ENCODE assay signal across 8 mouse cellular contexts in genomic region chr3:51739049-51739834, GRCm38 (mm10).
DNase-seq lines count a peak whose midpoint lies in the region; ATAC-seq and TF ChIP-seq lines count a peak whose summit lies in the region.

No protein-coding gene starts in this region.

- no peak for TF ChIP-seq EP300 in lung, postnatal 0 days (IDR thresholded peaks at IDR 0.05)
- no peak for TF ChIP-seq EP300 in stomach, postnatal 0 days (optimal IDR thresholded peaks at IDR 0.05)

- no peaks in the 10 kb centered on the region for H3K27me3 ChIP-seq in intestine, postnatal 0 days (replicated peaks; ENCODE audit: control insufficient read depth, insufficient read depth, low read length)
- no peaks in the 10 kb centered on the region for H3K27me3 ChIP-seq in lung, postnatal 0 days (replicated peaks; ENCODE audit: insufficient read depth, low read length)
- H3K27me3 ChIP-seq in stomach, postnatal 0 days (ENCODE audit: control insufficient read depth, insufficient read depth, low read length) = no peaks in the 10 kb centered on the region

- no peaks in the 10 kb centered on the region for H3K36me3 ChIP-seq in intestine, postnatal 0 days (ENCODE audit: control insufficient read depth, insufficient read depth)
- no peaks in the 10 kb centered on the region for H3K36me3 ChIP-seq in lung, postnatal 0 days (ENCODE audit: insufficient read depth, low read length)
- no peaks in the 10 kb centered on the region for H3K36me3 ChIP-seq in stomach, postnatal 0 days (ENCODE audit: control insufficient read depth, insufficient read depth, low read length)

- DNase-seq in spleen, postnatal 36 days (ENCODE audit: low spot score in 2 of 2) = peak; percentile 15 to 36
- DNase-seq in spleen, postnatal 14 days (ENCODE audit: low spot score in 2 of 2) = no peak
- peak; percentile 53 for DNase-seq in lung, postnatal 0 days (ENCODE audit: low spot score)
- no peak for DNase-seq in stomach, postnatal 0 days (ENCODE audit: low spot score)
- DNase-seq in layer of hippocampus, adult 8-10 months (ENCODE audit: low spot score in 2 of 2) = no peak
- no peak for DNase-seq in right cerebral cortex, adult 18-20 months

- no peaks in the 10 kb centered on the region for H3K4me1 ChIP-seq in intestine, postnatal 0 days (replicated peaks; ENCODE audit: control insufficient read depth, insufficient read depth, low read length)
- peaks cover 1% of the 10 kb centered on the region; the same call in 1 of the 2 replicates for H3K4me1 ChIP-seq in lung, postnatal 0 days (ENCODE audit: insufficient read depth, low read depth, low read length)
- no peaks in the 10 kb centered on the region for H3K4me1 ChIP-seq in stomach, postnatal 0 days (replicated peaks; ENCODE audit: control insufficient read depth, insufficient read depth)

- H3K9ac ChIP-seq in intestine, postnatal 0 days (ENCODE audit: low read depth, low read length) = no peak overlapping the region
- H3K9ac ChIP-seq in lung, postnatal 0 days (replicated peaks; ENCODE audit: low read depth) = no peak overlapping the region
- H3K9ac ChIP-seq in stomach, postnatal 0 days (ENCODE audit: low read length) = peak overlapping the region; percentile 31; the same call in 1 of the 2 replicates

- H3K4me3 ChIP-seq in intestine, postnatal 0 days (ENCODE audit: low read depth, low read length) = no peak overlapping the region
- no peak overlapping the region for H3K4me3 ChIP-seq in lung, postnatal 0 days (ENCODE audit: low read depth, low read length)
- H3K4me3 ChIP-seq in stomach, postnatal 0 days (ENCODE audit: low read depth, low read length) = no peak overlapping the region

- peak; percentile 72 for ATAC-seq in erythroblast, adult 5-6 weeks (replicated peaks; ENCODE audit: low FRiP score, poor library complexity, severe bottlenecking)
- ATAC-seq in intestine, postnatal 0 days = peak; percentile 71
- peak; percentile 62 for ATAC-seq in lung, postnatal 0 days
- peak; percentile 59 for ATAC-seq in stomach, postnatal 0 days (ENCODE audit: low FRiP score, low TSS enrichment)

- H3K27ac ChIP-seq in intestine, postnatal 0 days (ENCODE audit: low read depth, low read length) = no peak overlapping the region
- no peak overlapping the region for H3K27ac ChIP-seq in lung, postnatal 0 days (ENCODE audit: low read length)
- H3K27ac ChIP-seq in stomach, postnatal 0 days (replicated peaks) = no peak overlapping the region

- no peaks in the 10 kb centered on the region for H3K9me3 ChIP-seq in intestine, postnatal 0 days (ENCODE audit: control insufficient read depth)
- no peaks in the 10 kb centered on the region for H3K9me3 ChIP-seq in lung, postnatal 0 days (ENCODE audit: low read length)
- no peaks in the 10 kb centered on the region for H3K9me3 ChIP-seq in stomach, postnatal 0 days (ENCODE audit: control insufficient read depth, low read length)

- WGBS in intestine, postnatal 0 days = 14% methylated on average over 12 of the region's 12 CpGs
- 30% methylated on average over 12 of the region's 12 CpGs for WGBS in lung, postnatal 0 days
- 31% methylated on average over 12 of the region's 12 CpGs for WGBS in stomach, postnatal 0 days

- peak; percentile 44 for TF ChIP-seq CTCF in intestine, postnatal 0 days (IDR thresholded peaks at IDR 0.05; ENCODE audit: low read depth)
- TF ChIP-seq CTCF in lung, postnatal 0 days (IDR thresholded peaks at IDR 0.05) = peak; percentile 52
- peak; percentile 42 for TF ChIP-seq CTCF in stomach, postnatal 0 days (IDR thresholded peaks at IDR 0.05; ENCODE audit: low read depth)

- H3K4me2 ChIP-seq in intestine, postnatal 0 days (replicated peaks; ENCODE audit: low read depth) = peak overlapping the region; percentile 47
- H3K4me2 ChIP-seq in lung, postnatal 0 days (replicated peaks; ENCODE audit: low read depth, low read length) = no peak overlapping the region
- H3K4me2 ChIP-seq in stomach, postnatal 0 days (replicated peaks; ENCODE audit: low read depth) = no peak overlapping the region

Comparison
In these comparisons a context has a peak if more than half of its experiments do, and no peak if none do; other contexts are left out.
1. DNase-seq: peak in spleen, postnatal 36 days (2 of 2) and lung, postnatal 0 days (single experiment); none in spleen, postnatal 14 days (0 of 2), stomach, postnatal 0 days (single experiment), layer of hippocampus, adult 8-10 months (0 of 2) and right cerebral cortex, adult 18-20 months (single experiment).
2. Peak in every context shown above with its lines, with median percentiles within 50 percentile points of each other: ATAC-seq and CTCF ChIP-seq.